Mouse (Mus musculus) CH12F3 (cell line): ENCODE results near the gene Smad3.

Source experiments
- in situ Hi-C: fragments of 300-500 bp; cut with MboI; formaldehyde crosslinking; loops from 2 replicates; pipeline ENCODE4 v1.14.3; 2020; ENCODE audit warnings: low sequenced_read_pairs

Smad3 gene

DNA sequence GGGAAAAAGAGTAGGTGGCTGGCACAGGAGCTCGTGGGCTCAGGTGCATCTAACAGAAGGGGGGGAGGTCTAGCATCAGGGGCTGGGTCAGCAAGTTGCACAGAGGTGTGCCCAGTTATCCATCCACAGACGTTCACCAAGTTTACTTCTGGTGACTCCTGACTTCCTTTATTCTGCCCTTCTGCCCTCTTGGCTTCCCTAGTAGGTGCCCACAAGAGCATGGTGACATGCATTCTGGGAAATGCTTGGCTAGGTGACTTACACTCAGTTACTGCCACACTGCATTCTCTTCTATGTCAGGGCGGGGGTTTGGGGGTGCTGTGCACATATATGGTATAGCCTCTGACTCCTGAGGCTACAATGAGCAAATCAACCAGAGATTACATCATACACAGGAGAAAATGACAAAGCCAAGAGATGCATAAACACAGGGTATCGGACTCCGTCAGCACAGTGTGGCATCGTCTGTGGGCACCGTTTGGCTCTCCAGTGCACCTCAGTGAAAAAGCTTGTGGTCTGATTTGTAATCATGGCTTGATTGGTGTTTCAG lies 54.5 kb downstream of the Smad3 start:
- in situ Hi-C loops = no loop called here

DNA sequence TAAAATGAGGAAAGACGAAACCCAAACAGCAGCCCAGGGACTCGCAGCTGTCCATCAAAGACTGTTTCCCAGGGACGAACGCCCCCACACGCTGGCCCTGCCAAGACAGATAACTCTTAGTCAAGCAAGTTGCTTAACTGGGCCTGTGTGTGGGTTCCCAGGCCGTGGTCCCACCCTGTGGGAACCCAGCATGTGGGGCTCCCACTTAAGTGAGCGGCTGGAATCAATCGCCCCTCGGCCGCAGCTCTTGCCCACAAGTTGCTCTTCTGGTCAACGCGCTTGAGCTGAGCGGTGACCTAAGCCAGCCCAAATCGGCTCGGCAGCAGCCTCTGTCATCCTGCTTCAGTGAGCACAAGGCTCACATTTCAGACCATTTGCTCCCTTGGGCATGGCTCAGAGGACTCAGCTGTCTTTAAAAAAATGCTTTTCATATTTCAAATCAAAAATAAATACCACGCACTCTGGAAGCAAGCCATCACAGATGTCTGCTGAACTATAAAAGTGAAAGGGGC lies 55.2 kb downstream of the Smad3 start:
- in situ Hi-C loops = no loop called here

DNA sequence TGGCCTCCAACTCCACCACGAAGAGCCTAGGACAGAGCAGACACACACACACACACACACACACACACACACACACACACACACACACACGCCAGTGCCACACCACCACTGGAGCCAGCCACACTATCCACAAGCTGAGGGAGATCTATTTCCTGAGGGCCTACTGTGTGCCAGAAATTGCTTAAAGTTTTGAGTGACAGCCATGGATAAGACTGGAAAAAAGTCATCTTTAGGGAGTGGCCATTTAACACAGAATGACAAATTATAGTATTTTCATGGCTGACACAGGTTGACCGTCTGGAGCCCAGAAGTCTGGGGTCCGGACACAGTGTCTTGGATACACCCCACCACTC lies 55.9 kb downstream of the Smad3 start:
- in situ Hi-C loops = no loop called here

DNA sequence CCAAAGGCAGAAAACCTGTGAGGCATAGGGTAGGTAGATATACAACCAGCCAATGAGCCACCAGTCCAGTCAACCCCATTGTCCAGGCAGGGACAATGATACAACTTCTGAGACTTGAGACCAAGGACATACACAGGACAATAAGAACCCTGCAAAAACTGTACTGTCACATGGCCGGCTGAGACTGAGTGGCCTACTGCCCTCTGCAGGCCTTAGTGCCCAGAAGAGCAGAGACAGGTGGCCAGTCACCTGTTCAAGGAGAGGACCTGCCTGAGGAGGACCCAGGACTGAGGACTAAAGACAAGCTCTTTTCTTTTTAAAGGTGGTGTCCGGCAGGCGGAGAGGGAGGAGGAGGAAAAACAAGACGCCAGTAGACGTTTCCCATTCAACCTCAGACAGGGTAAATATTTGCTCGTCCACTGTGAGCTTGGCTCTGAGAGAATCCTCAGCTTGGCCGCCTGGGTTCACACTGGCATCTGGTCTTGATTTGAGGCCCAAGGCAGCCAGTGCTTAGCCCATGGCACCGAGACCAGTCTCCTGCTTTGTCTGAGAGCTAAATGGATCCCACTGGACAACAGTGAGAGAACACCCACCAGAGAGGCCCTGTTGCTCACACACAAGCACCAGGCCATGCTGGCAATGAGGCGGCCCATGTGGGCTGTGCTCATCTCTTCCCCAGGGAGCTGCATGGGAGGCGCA lies 56.4 kb downstream of the Smad3 start:
- in situ Hi-C loops = no loop called here

DNA sequence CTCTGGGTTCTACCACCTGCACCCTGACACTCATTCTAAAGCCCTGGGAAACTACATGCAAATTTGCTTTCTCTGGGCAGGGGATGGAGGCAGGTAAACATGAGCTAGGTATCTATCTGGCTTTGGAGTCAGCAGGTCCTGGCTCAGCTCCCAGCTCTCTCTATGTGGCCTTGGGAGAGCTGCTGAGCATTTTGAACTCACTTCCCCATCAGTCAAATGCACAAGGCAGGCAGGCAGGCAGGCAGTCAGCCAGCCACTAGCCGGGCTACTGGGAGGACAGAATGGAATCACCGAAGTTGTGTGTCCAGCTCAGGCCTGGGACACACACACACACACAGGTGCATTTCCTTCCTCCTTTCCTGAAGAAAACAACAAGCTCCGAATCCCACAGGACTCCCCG lies 58.6 kb downstream of the Smad3 start:
- in situ Hi-C loops = no loop called here

DNA sequence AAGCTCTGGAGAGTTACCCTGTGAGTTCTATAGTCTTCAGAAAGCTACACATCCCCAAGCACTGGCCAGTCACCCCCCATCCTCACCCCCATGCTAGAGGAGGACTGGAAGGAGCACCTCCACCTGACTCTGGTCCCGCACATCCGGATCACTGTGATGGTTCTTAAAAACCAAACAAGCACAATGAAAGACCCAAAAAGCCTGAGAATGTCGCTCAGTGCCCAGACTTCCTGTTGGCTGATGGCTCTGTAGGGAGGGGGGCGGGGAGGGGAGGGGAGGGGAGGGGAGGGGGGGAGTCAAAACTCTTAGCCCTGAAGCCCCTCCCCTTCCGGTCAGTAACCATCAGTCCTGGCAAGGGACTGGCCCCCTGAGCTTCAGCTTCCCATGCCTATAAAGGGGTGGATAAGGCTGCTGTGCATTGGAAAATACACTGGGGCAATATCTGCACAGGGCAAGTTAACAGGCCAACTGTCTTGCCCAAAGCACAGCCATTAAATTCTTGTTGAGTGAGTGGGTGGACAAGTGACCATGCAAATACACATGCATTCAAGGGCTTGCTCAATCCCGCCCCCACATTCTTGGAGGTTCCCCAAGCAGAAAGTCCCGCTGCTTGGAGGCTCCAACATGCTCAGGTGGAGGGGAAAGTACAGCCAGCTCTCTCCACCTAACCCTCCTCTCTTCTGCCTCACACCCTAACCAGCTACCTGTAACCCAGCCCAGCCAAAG lies 59.3 kb downstream of the Smad3 start:
- in situ Hi-C loops = no loop called here

DNA sequence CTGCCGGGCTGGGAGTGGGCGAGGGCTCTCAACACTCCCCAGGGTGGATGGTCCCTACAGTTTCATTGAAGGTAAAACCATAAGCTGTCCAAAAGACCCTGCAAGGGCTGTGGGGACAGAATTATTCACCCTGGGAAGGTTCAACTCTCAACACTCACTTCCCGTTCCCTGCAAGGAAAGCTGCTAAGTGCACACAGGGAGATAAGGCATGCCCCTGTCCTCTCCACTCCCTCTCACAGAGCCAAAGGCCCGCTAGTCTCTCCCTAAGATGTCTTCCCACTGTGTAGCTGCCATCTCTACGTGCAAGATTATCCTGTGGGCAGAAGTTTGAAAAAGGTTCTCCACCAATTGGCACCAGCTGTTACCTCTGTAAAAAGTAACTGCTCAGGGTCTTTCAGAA lies 60.2 kb downstream of the Smad3 start:
- in situ Hi-C loops = no loop called here

DNA sequence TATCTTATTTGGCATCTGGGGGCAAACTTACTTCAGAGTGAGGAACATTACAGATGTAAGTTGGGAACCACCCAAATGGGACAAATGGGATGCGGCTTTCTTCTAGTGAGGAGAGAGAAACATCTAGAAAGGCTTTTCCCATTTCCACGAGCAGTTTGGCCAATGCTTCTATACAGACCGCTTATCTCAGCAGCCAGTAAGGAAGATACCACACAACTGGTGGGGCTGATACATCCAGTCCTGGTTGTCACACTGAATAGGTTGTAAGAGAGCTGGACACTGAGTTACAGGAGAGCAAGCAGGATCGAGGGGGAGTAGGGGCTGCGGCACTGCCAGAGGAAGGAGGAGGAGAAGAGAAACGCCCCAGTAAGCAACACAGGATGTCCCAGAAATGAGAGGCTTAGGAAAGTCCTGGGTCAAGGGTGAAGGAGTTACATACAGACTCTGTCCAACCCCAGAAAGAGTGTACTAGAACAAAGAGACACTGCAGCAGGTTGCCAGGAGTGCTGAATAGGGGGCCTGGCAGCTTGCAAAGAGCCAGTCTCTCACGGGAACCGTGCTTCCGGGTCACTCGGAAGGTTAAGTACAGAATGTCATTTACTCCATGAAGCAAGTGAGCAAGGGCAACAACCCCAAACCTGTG lies 61.2 kb downstream of the Smad3 start:
- in situ Hi-C loops = no loop called here

DNA sequence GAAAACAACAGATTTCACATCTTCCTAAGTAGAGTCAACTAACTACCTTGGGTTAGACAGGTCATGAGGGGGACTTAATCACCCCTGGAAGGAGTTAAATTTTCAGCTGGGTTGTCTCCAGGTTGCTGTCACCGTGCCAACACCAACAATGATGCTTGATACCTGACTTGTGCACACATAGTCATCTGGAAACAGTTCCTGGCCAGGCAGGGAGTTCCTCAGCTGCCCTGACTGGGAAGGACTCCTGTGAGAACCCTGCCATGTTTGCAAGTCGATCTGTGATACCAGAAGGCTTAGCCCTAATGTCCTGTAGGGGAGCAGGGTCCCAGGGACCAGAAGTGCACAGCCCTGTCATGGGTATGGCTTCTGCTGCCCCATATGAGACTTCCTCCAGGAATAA lies 65.8 kb downstream of the Smad3 start:
- in situ Hi-C loops = no loop called here

DNA sequence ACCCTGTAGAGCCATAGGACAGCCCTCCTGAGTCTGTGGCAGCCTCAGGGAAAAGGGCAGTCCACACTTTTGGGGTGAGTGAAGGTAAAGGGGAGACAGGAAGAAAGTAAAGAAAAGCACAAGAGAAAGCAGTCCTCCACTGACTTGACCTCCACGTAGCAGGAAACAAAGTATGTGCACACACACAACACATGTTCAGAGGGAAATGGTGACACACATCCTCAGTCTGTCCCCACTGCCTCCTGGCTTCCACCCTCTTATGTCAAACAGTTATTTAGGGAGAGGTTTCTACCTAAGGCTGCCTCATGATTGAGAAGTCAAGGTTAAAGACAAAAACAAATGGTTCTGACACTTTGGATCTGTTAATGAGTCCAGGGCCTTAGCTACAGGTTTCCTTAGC lies 67.3 kb downstream of the Smad3 start:
- in situ Hi-C loops = no loop called here

DNA sequence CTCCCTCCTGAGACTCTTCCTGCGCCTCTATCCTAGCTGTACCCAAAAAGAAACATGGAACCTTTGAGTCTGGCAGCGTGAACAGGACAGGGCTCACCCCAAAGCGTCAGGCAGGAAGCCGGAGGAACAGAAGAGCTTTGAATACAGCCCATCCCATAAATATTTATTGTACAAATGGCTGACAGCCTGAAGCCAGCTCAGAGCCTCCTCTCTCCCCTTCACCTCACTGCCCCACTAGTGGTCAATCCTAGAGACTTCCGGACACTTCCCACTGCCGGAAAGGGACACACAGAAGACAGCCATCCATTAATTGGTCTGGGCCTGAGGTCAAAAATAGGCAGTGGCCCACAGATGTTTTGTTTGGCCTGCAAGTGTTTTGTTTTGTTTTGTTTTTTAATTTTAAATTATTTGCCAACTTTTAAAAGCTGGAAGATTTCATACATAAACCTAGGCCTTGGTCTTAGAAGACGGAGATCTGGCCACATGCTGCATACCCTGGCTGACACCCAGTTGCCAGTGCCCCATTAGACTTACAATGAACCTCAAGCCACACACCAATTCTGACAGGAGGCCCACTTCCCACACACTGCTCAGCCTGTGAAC lies 70.3 kb downstream of the Smad3 start:
- in situ Hi-C loops = no loop called here

DNA sequence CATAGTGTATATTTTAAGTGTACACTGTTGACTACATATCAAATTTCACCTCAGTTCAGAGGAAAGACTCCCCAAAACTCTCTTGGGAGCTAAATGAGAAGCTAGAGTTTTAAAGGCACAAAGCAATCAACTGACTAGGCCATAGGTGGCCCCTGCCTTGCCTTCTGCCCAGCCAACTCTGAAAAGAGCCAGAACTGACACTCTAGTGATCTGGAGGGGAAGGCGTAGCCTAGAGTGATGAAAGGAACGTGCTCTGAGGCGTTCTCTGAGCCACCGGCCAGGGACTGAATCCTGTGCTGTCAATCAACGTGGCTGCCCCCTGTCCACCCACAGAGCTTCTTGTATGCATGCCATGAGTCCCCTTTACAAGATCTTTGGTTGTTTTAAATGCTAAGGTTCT lies 72.4 kb downstream of the Smad3 start:
- in situ Hi-C loops = no loop called here

DNA sequence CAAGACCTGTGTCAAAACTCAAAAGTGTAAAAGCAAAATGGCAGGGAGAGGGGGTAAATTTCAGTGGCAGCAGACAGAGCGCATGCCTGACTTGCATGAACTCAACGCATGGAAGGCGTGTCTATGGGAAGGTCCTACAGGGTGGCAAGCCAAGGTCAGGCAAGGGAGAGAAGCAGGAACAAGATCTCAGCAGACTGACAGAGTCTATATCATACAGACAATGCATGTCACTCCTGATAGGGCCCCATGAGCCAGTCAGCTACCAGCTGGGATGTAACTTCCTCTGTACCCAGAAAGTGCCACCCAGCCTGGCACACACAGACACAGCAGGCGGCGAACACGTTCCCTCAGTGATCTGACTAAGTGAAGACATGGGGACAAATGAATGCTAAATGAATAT lies 73.5 kb downstream of the Smad3 start:
- in situ Hi-C loops = no loop called here

DNA sequence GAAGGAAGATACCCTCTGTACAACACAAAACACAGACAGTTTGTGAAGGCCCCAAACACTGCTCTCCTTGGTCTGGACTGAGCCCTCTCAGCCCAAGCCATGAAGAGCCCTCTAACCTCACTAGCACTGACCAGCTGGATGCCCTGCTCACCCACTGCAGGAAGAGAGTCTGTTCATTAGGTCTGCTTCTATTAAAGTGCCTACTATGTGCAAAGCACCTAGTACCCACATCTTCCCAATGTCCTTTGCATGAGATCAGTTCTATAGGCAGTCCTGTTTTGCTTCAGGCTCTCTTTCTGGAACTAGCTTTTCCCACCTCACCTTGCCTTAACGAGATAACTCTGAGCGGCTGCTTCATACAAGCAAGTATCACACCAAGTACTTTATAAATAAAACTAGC lies 74.9 kb downstream of the Smad3 start:
- in situ Hi-C loops = no loop called here

DNA sequence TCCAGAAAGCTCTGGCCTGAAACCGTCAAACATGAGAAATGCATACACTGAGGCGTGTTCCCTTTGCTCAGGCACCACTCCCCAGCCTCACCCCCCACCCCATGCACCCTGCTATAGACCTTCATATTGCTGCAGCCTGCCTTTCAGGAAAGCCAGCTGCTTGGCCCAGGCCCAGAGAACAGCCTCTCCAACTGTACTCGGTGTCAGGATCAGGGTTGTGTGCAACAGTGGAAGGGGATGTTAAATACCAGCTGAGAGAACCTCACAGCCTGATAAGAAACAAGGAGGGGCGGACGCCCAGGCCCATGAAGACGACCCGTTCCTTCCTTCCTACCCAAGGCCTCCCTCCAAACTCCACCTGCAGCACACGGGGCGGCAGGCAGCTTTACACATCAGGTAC lies 75.5 kb downstream of the Smad3 start:
- in situ Hi-C loops = no loop called here

DNA sequence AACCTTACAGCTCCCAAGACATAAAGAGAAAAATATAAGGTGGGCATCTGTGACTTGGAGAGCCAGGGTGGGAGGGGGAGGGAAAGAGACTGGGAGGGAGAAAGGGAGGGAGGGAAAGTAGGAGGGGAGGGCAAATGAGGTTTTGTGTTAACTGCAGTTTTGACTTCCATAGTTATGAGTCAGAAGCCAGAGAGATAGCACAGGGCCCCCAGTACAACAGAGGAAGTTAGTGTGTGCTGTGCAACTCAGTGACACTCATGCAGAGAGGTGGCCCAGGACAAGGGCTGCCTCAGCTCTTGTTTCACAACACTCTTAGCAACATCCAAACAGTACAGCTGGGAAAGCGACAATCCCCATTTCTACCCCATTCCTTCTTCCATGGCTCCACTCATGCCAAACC lies 79.7 kb downstream of the Smad3 start:
- in situ Hi-C loops = no loop called here

DNA sequence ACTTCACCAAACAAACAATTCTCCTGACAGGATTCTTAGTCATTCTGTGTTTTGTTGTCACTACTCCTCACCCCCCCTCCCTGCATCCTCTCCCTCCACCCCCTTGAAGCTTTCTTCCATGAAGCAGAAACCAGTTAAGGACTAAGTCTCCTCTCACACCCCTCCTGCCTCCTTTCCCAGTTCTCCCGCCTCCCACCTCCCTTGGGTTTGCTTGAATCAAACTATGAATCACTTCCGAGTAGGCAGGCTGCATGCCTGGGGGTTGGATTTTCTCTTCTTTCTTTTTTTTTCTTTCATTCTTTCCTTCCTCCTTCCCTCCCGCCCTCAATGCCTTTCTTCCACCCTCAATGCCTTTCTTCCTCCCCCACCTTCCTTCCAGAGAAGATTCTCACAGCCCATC lies 80.2 kb downstream of the Smad3 start:
- in situ Hi-C loops = no loop called here

DNA sequence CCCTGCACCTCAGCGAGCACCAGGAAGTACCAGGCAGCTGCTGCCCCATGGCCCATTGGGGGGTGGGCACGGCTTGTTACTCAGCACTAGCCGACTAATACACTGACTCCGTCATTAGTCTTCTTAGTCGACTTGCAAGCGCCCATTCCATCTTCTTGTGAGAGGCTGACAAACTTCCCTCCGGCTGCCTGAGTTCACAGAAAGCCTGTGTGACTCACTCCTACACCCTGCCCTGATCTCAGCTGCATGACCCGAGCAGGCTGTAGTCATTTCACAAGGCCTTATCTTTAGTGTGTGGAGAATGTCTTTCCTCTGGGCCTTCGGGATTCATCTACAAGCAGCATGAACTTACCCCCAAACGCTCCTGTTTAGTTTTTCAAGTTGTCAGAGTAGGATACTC lies 83.2 kb downstream of the Smad3 start:
- in situ Hi-C loops = no loop called here

DNA sequence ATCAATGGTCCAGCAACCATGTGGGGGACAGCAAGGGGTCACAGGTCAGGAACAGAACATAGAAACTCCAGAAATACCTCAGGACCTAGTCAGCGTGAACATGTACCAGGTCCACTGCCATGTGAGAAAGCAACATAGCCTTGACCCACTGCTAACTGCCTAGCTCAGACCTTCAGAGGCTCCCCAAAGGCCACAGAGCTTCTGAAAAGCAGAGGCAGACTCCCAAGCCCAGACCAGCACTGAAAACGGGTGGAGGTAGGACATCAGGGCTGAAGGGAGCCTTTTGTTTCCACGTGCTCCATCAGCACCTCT lies 84.3 kb downstream of the Smad3 start:
- in situ Hi-C loops = no loop called here

DNA sequence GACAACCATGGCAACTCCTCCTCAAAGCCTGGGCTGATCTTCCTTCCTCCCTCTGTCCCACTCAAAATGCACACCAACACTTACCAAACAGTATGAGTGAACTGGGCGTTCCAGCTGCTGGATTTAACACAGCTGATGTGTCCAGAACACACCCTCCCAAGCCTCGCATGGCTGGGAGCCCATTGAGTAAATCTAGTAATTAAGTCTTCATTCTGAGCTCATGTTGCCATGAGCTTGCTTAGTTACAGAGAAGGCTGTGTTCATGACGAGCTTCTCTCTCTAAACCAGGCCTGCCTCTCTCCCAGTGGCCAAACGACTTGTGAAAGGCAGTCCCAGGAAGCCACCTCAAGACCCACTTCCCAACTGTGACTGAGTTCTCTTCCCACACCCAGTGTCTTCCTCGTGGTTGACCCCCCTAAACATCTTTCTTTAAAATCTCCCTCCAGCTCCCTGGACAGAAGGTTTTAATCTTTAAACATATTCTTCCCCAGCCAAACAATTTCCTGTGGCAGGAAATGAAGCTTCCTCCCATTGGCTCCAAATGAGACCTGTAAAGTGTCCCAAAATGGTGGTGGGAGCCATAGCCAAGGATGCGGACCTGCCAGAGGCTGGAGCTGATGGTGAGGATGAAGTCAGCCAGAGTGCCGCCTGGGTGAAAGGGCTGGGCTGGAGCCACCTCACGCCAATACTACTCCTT lies 84.8 kb downstream of the Smad3 start:
- in situ Hi-C loops = no loop called here

DNA sequence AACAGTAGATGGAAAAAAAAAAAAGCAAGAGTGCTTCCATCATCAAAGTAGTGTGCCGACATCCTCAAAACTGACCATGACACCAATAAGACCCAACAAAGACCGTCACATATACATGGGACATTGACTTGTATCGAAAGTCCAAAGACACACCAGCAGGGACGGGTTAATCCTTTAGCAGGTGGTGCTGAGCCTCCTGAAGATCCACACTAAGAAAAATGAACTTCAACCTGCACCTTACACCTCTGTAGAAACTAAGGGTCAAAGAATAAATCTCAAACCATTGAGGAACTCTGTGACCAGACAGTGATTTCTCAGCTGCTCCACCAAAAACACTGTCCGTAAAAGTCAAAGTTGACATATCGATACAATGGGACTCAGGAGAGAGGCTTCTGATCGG lies 88.0 kb downstream of the Smad3 start:
- in situ Hi-C loops = no loop called here
